Mouse (Mus musculus) heart, embryonic 11.5 days (tissue): Measurements from ENCODE around the gene Tppp3. TPM values are rescaled to one million over a fixed set of nuclear protein-coding genes. Genes with fewer than 3 reads are reported as not detected.

Experiments
- ATAC-seq: fragments of 200-750 bp; cut with Nextera tagmentation; replicated peaks from 2 replicates; pipeline ENCODE4 v1.8.0; 2017; ENCODE audit warnings: moderate library complexity; ENCODE audit not compliant: insufficient number of reproducible peaks, low FRiP score, low TSS enrichment
- H3K27ac ChIP-seq: fragments of 300-500 bp; sonication (generic); 2 replicates; pipeline ENCODE4 v1.5.1; 2014; ENCODE audit warnings: mild to moderate bottlenecking, low read depth, low read length
- H3K27me3 ChIP-seq: fragments of 300-500 bp; sonication (generic); 2 replicates; pipeline ENCODE4 v1.6.1; 2014; ENCODE audit warnings: mild to moderate bottlenecking, low read length, mixed read lengths; ENCODE audit not compliant: control insufficient read depth, insufficient read depth
- H3K36me3 ChIP-seq: fragments of 300-500 bp; sonication (generic); 2 replicates; pipeline ENCODE4 v1.6.1; 2014; ENCODE audit warnings: mild to moderate bottlenecking, low read length, moderate library complexity, mixed read lengths; ENCODE audit not compliant: control insufficient read depth, insufficient read depth
- H3K4me1 ChIP-seq: fragments of 300-500 bp; sonication (generic); 2 replicates; pipeline ENCODE4 v1.6.1; 2014; ENCODE audit warnings: low read length; ENCODE audit not compliant: control insufficient read depth, insufficient read depth
- H3K4me2 ChIP-seq: fragments of 300-500 bp; sonication (generic); 2 replicates; pipeline ENCODE4 v1.6.1; 2014; ENCODE audit warnings: mild to moderate bottlenecking, moderate library complexity
- H3K4me3 ChIP-seq: fragments of 300-500 bp; sonication (generic); 2 replicates; pipeline ENCODE4 v1.5.1; 2014; ENCODE audit warnings: low read depth, low read length
- H3K9ac ChIP-seq: fragments of 300-500 bp; sonication (generic); 2 replicates; pipeline ENCODE4 v1.6.1; 2014; ENCODE audit warnings: mild to moderate bottlenecking, low read depth, low read length, moderate library complexity
- H3K9me3 ChIP-seq: fragments of 300-500 bp; sonication (generic); replicated peaks from 2 replicates; pipeline ENCODE4 v1.6.1; 2016; ENCODE audit warnings: low read length; ENCODE audit not compliant: control insufficient read depth
- WGBS: fragments of 180-500 bp; shearing (Covaris S2); extraction: QIAGEN DNeasy Blood & Tissue Kit; methylation state at CpG from one replicate; pipeline ENCODE4 v1.1.7; 2014; ENCODE audit not compliant: insufficient replicate concordance; 5-methylcytosine and 5-hydroxymethylcytosine counted together
- polyA plus RNA-seq: library from polyadenylated mRNA; unstranded; fragments of >200 nt; fragmentation: Nextera tagmentation; extraction: Ambion mirVana; gene quantifications from 2 replicates; pipeline ENCODE4 v1.2.1, GENCODE M21; 2014

Tppp3 gene
- polyA plus RNA-seq = 21.0 and 21.1 TPM in 2 replicates

DNA sequence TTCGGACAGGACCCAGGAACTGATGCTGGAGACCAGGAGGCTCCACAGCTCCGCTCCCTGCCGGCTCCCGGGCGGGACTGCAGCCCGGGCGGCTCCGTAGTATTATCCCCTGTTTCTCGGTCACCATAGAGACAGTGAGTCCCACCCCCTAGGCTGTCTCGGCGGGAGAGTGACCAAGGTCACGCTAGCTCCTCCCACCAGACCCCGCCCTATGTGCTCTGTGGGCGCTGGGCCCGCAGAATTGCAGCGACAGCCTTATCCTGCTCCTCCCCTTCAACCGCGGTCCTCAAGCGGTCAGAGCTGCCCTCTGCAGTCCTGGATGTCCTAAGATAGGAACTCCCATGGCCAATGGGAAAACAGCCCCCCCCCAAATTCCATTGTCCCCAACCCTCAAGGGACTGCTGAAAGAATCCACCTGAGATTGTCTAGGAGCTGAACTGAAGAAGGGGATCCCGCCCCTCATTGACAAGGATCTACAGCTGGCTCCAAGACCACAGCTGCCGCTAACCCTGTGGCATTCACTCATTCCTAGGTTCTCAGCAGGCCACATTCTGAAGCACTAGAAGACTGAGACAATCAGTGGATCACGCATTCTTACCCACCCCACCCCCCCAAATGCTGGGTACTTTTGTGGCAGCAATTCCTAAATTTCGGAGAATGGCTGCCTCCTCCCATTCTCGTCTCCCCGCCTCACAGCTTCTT lies at the start of gene Tppp3:
Tppp3 (minus strand) TSS at position 213 of the 702 bp plus-strand sequence.
- H3K4me3 ChIP-seq = peak within 1 kb of the TSS; percentile 38
- H3K27me3 ChIP-seq = peaks cover 18% of the 10 kb centered on the region
- no peak within 1 kb of the TSS for H3K27ac ChIP-seq
- no peaks in the 10 kb centered on the region for H3K9me3 ChIP-seq
- H3K36me3 ChIP-seq = 0 out of 2 replicates have a peak, but pooled peaks cover 2% of the 10 kb centered on the region
- H3K9ac ChIP-seq = peak within 1 kb of the TSS; percentile 50; the same call in 1 of the 2 replicates
- H3K4me2 ChIP-seq = peak within 1 kb of the TSS; percentile 69
- ATAC-seq = peak; percentile 85
- WGBS = 8% methylated on average over 25 of the region's 25 CpGs
- H3K4me1 ChIP-seq = peaks cover 40% of the 10 kb centered on the region

DNA sequence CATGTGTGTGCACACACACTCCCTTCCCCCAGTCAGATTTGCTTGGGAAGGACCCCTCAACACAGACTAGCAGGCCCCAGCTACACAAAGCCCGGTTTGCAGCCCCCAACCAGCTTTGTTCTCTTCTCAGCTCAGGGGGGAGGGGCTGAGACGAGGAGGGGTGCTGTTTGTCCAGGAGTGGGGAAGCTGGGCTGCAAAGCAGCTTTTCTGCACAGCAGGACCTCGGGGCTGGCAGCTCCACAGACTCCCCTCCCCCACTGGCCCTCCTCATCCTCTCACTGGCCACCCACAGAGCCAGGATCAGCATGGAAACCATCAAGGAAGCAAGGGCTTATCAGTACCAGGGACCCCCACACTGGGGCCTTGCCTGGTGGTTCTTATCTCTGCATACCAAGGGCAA lies 49.7 kb upstream of the Tppp3 start:
- no peak for ATAC-seq
- Histone ChIP-seq H3K4me1 (peaks cover 50% of the 10 kb centered on the region), H3K27ac (peak overlapping the region; percentile 47), H3K4me2 (peak overlapping the region; percentile 23), H3K9me3 (no peaks in the 10 kb centered on the region), H3K4me3 (no peak overlapping the region), H3K36me3 (peaks cover 4% of the 10 kb centered on the region), H3K27me3 (peaks cover 20% of the 10 kb centered on the region), H3K9ac (no peak overlapping the region)
- 0% methylated on average over 3 of the region's 3 CpGs for WGBS

DNA sequence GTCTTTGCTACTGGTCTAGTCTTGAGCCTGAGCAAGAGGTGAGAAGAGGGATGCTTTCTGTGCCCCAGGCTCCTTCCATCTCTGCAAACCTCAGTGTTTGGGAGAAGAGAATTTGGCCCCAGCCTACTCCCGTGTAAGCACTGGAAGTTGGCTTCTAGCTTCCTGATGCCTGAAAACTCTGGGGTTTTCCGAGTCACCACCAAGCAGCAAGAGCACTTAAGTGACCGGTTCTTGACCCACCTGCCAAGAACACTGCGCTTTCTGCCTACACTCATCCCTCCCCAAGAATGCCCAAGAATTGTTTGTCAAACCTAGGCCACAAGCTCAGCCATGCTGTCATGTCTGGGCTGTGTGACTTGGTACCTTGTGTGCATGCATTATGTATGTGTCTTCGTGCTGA lies 49.2 kb upstream of the Tppp3 start:
- no peak overlapping the region for H3K9ac ChIP-seq
- WGBS = 26% methylated on average over 5 of the region's 5 CpGs
- H3K27me3 ChIP-seq = peaks cover 20% of the 10 kb centered on the region
- no peaks in the 10 kb centered on the region for H3K9me3 ChIP-seq
- no peak overlapping the region for H3K27ac ChIP-seq
- peaks cover 53% of the 10 kb centered on the region for H3K4me1 ChIP-seq
- H3K4me3 ChIP-seq = no peak overlapping the region
- ATAC-seq = no peak
- H3K4me2 ChIP-seq = peak overlapping the region; percentile 99
- peaks cover 4% of the 10 kb centered on the region for H3K36me3 ChIP-seq

DNA sequence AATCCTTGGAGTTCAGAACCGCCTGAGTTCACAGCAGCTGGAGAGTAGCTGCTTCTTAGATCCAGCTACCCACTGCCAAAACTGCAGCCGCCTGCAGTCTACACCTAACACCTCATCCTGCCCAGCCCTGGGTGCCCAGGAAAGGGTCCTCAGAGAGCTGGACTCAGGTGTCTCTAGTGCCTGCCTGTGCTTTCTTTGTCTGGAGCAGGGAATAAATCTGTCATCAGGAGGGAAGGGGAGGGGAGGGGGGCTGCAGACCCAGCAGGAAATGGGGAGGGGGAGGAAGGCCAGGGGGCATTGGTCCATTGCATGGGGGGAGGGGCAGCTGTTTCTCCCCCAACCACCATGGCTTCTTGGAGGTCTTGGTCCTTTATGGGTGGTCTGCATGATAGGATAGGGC lies 48.3 kb upstream of the Tppp3 start:
- Histone ChIP-seq H3K4me1 (peaks cover 55% of the 10 kb centered on the region), H3K4me2 (peak overlapping the region; percentile 99), H3K9ac (peak overlapping the region; percentile 77; the same call in 1 of the 2 replicates), H3K27me3 (peaks cover 20% of the 10 kb centered on the region), H3K27ac (no peak overlapping the region; the same call in 1 of the 2 replicates), H3K4me3 (peak overlapping the region; percentile 51), H3K36me3 (no peaks in the 10 kb centered on the region; the same call in none of the 2 replicates), H3K9me3 (no peaks in the 10 kb centered on the region)
- 4% methylated on average over 2 of the region's 2 CpGs for WGBS
- ATAC-seq = no peak

DNA sequence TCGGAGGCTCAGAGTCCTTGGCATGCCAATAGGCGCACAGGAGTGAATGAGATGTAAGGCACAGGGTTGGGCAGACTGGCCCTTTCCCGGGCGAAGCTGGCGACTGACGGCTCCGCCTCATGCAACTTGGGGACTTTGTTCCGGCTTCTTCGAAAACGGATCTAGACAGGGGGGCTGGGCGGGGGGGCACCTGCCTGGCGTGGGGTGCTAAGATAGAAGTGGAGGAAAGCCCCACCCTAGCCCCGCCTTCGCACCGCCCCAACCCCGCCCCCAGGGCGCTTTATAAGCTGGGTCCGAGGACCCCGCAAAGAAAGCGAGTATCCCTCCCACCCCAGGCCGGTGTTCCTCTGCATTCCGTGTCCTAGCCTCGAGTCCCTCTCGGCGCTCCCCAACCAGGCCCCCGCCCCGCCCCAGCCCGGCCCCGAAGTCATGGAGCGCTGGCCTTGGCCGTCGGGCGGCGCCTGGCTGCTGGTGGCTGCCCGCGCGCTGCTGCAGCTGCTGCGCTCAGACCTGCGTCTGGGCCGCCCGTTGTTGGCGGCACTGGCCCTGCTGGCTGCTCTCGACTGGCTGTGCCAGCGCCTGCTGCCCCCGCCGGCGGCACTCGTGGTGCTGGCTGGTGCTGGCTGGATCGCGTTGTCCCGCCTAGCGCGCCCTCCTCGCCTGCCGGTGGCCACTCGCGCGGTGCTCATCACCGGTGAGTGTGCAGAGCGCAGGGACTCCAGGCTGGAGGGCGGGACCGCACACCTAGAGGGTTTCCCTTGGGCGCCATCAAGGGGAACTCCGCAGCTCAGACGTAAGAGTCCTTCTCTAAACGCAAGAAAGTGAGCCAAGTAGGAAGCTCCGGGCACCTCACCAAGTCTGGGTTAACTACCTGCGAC lies 47.3 kb upstream of the Tppp3 start, which contains the start of gene Hsd11b2:
Hsd11b2 (plus strand) TSS at position 320 of the 878 bp plus-strand sequence.
- peak within 1 kb of the TSS; percentile 77 for H3K9ac ChIP-seq
- WGBS = under 1% methylated on average over 65 of the region's 68 CpGs
- peak within 1 kb of the TSS; percentile 99 for H3K4me2 ChIP-seq
- ATAC-seq = peak; percentile 32; the same call in 1 of the 2 replicates
- H3K9me3 ChIP-seq = no peaks in the 10 kb centered on the region
- H3K4me1 ChIP-seq = peaks cover 56% of the 10 kb centered on the region
- H3K27ac ChIP-seq = peak within 1 kb of the TSS; percentile 57; the same call in 1 of the 2 replicates
- peak within 1 kb of the TSS; percentile 51 for H3K4me3 ChIP-seq
- H3K27me3 ChIP-seq = peaks cover 23% of the 10 kb centered on the region
- H3K36me3 ChIP-seq = no peaks in the 10 kb centered on the region; the same call in 1 of the 2 replicates

DNA sequence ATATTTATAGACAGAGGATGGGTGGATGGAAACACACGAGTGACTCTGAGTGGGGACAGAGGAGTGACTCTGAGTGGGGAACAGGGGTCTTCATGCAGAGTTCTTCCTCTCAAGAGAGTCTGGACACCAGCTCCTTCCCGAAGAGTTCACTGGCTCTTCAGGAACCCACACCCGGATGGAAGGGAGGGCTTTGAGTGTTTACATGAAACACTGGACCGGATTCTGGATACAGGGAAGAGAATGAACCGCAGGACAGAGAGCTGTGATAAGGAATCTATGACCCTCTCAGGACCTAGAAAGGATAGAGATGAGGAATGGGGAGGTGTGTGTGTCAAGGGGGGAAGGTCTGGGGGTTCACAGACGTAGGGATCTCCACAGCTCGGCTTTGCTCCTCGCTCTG lies 46.0 kb upstream of the Tppp3 start:
- 33% methylated on average over 8 of the region's 8 CpGs for WGBS
- Histone ChIP-seq H3K4me2 (peak overlapping the region; percentile 35), H3K36me3 (no peaks in the 10 kb centered on the region; the same call in 1 of the 2 replicates), H3K4me3 (no peak overlapping the region), H3K27ac (no peak overlapping the region), H3K9ac (no peak overlapping the region), H3K9me3 (no peaks in the 10 kb centered on the region), H3K4me1 (peaks cover 46% of the 10 kb centered on the region), H3K27me3 (peaks cover 23% of the 10 kb centered on the region)
- ATAC-seq = no peak

DNA sequence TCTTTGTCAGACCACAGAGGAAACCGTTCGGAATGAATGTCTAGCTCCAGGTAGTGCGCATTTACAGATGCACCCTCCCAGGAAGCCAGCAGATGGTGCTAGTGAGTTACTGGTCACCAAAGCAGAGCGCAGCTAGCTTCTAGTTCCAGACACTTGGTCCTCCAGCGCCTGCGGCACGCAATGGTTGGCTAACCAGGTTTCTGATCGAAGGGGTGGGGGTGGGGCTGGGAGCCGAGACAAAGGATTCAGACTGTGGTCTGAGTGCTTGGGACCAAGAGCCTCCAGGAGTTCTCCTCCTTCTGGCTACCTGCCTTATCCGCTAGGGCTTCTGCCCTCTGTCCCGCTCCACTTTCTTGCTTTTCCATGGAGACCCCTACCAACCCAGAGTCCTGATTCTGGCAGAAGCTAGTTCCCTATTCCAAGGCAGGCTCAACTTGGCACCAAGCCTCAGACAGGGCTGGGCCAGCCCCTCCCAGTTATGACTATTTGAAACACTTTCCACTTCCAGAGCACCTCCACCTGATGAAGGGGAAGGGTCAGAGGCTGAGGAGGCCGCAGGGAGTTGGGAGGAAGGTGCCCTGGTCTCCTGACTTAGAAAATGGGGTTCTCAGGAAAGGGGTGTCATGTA lies 44.8 kb upstream of the Tppp3 start:
- Histone ChIP-seq H3K4me2 (peak overlapping the region; percentile 46), H3K4me3 (peak overlapping the region; percentile 1; the same call in 1 of the 2 replicates), H3K4me1 (peaks cover 42% of the 10 kb centered on the region), H3K9ac (no peak overlapping the region), H3K27me3 (peaks cover 23% of the 10 kb centered on the region), H3K27ac (no peak overlapping the region), H3K36me3 (no peaks in the 10 kb centered on the region; the same call in 1 of the 2 replicates), H3K9me3 (no peaks in the 10 kb centered on the region)
- WGBS = 15% methylated on average over 11 of the region's 12 CpGs
- ATAC-seq = no peak

DNA sequence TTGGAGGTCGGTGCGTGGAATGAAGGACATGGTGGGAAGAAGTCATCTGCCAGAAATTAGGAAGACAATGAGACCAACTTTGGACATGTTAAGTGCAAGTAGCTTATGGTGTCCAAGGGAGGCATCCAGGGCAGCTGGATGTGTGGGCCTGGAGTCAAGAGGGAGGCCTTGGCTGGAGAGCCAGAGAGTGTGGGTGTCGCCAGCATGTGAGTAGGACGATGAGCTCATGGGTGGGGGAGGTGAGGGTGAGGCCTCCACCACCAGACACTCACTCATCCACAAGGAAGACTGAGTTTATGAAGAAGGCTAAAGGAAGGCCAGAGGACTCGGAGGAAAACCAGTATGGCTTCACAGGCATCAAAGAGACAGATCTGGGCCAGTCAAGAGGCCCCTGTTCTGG lies 43.3 kb upstream of the Tppp3 start:
- Histone ChIP-seq H3K4me1 (peaks cover 30% of the 10 kb centered on the region), H3K27me3 (peaks cover 21% of the 10 kb centered on the region), H3K36me3 (no peaks in the 10 kb centered on the region), H3K9ac (no peak overlapping the region), H3K4me2 (no peak overlapping the region), H3K4me3 (no peak overlapping the region), H3K27ac (no peak overlapping the region), H3K9me3 (no peaks in the 10 kb centered on the region)
- ATAC-seq = no peak
- WGBS = 62% methylated on average over 5 of the region's 5 CpGs
